ENCODE assay signal across 34 mouse cellular contexts in the genomic region with DNA sequence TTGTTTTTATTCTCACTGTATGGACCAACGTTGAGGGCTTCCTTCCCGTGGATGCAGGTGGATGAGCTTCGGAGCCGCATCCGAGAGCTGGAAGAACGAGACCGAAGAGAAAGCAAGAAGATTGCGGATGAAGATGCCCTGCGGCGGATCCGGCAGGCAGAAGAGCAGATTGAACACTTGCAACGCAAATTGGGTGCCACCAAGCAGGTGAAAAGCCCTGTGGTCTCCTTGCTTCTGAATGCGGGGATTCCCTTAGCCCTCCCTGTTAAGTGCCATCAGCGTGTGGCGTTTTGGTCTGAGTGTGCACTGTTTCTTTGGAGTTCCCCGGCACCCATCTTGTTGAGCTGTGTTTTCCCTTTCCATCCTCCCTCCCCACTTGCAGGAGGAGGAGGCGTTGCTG. TPM values are rescaled to one million over a fixed set of nuclear protein-coding genes. Genes with fewer than 3 reads are reported as not detected.
"Had no signal": no experiment of that assay in that cellular context is flagged by ENCODE, and none has a peak within 500 bp of the region (broad histone marks: within the 10 kb centered on the region; RNA-seq: fewer than 3 reads in every experiment).

No protein-coding gene starts in this region.

- H3K9me3 ChIP-seq: limb, embryonic 10.5 days; limb, embryonic 12.5 days; limb, embryonic 13.5 days; limb, embryonic 15.5 days; liver, embryonic 12.5 days; liver, embryonic 13.5 days; liver, embryonic 15.5 days; lung, embryonic 15.5 days; megakaryocyte, embryonic 14.5 days; midbrain, embryonic 10.5 days; midbrain, embryonic 12.5 days; midbrain, embryonic 13.5 days; neural tube, embryonic 12.5 days; neural tube, embryonic 13.5 days had no signal

- DNase-seq: left cerebral cortex, postnatal 4 days; liver; liver, embryonic 13.5 days; liver, postnatal 0 days; lung, adult 18-20 months; lung, adult 2 months; lung, embryonic 14.5 days; lung, postnatal 10 days; lung, postnatal 14 days; lung, postnatal 36 days; lung, postnatal 4 days; midbrain, embryonic 14.5 days had no signal

- H3K9ac ChIP-seq: limb, embryonic 12.5 days; limb, embryonic 13.5 days; limb, embryonic 15.5 days; liver, embryonic 12.5 days; liver, embryonic 13.5 days; liver, embryonic 14.5 days; liver, embryonic 15.5 days; liver, postnatal 0 days; lung, embryonic 14.5 days; lung, embryonic 15.5 days; midbrain, embryonic 12.5 days; midbrain, embryonic 13.5 days; neural tube, embryonic 12.5 days; neural tube, embryonic 13.5 days had no signal

- H3K4me2 ChIP-seq: limb, embryonic 12.5 days; limb, embryonic 13.5 days; limb, embryonic 15.5 days; liver, embryonic 11.5 days; liver, embryonic 12.5 days; liver, embryonic 13.5 days; liver, embryonic 15.5 days; lung, embryonic 14.5 days; lung, embryonic 15.5 days; midbrain, embryonic 11.5 days; midbrain, embryonic 12.5 days; midbrain, embryonic 13.5 days; neural tube, embryonic 12.5 days; neural tube, embryonic 13.5 days had no signal

- H3K27ac ChIP-seq: limb, embryonic 10.5 days; limb, embryonic 12.5 days; limb, embryonic 13.5 days; limb, embryonic 15.5 days; liver, embryonic 12.5 days; liver, embryonic 13.5 days; liver, embryonic 14.5 days; liver, embryonic 15.5 days; lung, embryonic 15.5 days; macrophage; midbrain, embryonic 10.5 days; midbrain, embryonic 12.5 days; midbrain, embryonic 13.5 days; neural tube, embryonic 12.5 days; neural tube, embryonic 13.5 days had no signal

- H3K4me1 ChIP-seq: limb, embryonic 10.5 days; limb, embryonic 12.5 days; limb, embryonic 13.5 days; limb, embryonic 15.5 days; liver, embryonic 13.5 days; liver, embryonic 15.5 days; lung, embryonic 15.5 days; megakaryocyte, embryonic 14.5 days; midbrain, embryonic 10.5 days; midbrain, embryonic 12.5 days; midbrain, embryonic 13.5 days; neural tube, embryonic 12.5 days; neural tube, embryonic 13.5 days had no signal

- H3K27me3 ChIP-seq: limb, embryonic 12.5 days; limb, embryonic 13.5 days; limb, embryonic 15.5 days; liver, embryonic 12.5 days; liver, embryonic 13.5 days; liver, embryonic 15.5 days; lung, embryonic 15.5 days; megakaryocyte, embryonic 14.5 days; midbrain, embryonic 12.5 days; midbrain, embryonic 13.5 days; neural tube, embryonic 12.5 days; neural tube, embryonic 13.5 days had no signal

- H3K4me3 ChIP-seq: limb, embryonic 10.5 days; limb, embryonic 12.5 days; limb, embryonic 13.5 days; limb, embryonic 15.5 days; liver, embryonic 12.5 days; liver, embryonic 13.5 days; liver, embryonic 15.5 days; lung, embryonic 15.5 days; megakaryocyte, embryonic 14.5 days; midbrain, embryonic 10.5 days; midbrain, embryonic 12.5 days; midbrain, embryonic 13.5 days; myocyte; neural tube, embryonic 12.5 days; neural tube, embryonic 13.5 days had no signal

- ATAC-seq: liver, postnatal 0 days; lung, postnatal 0 days; midbrain, embryonic 13.5 days; midbrain, embryonic 16.5 days had no signal

RNA-seq across cellular contexts. Expression of gene Tmem265, which starts 35.6 kb away (rescaled TPM):
- total RNA-seq: left cerebral cortex, postnatal 25 days had no signal
- polyA plus RNA-seq: liver, adult 2 months; macrophage; myocyte had no signal
